Mouse (Mus musculus) splenic B cell, adult 2 months (primary cell): ENCODE measurements around the gene Gm28372.

Experiments
- DNase-seq: peaks from one replicate; pipeline ENCODE4 v3.0.0-alpha.2; 2011; ENCODE audit warnings: low read depth, low spot score
- H3K27me3 ChIP-seq: 2 replicates; pipeline ENCODE4 v1.6.1; 2012; ENCODE audit warnings: mild to moderate bottlenecking, low read length, moderate library complexity, mixed read lengths; ENCODE audit not compliant: control insufficient read depth, poor library complexity, insufficient read depth, severe bottlenecking
- H3K36me3 ChIP-seq: 2 replicates; pipeline ENCODE4 v1.6.1; 2012; ENCODE audit warnings: mild to moderate bottlenecking, low read length, moderate library complexity, mixed read lengths; ENCODE audit not compliant: control insufficient read depth, poor library complexity, insufficient read depth, severe bottlenecking

The Gm28372 gene

DNA sequence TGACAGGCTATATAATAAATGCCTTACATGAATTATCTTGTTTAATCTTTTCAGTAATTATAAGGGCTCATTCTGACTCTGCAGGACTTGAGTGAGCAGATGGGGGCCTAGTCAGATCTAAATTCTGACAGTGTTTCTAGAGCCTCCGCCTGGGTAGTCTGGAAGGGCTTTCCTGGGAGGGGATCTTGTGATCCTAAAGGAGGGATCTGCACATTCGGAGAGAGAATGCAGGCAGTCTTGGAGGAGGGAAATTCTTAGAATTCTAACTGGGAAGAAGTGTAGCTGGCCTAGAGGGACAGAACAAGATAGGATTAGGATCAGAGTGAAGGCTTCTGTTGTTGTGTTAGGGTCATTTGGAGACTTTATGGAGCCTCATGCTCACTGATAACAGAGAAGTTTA is 47.2 kb downstream of the Gm28372 start:
- no peak for DNase-seq
- H3K27me3 ChIP-seq = no peaks in the 10 kb centered on the region
- H3K36me3 ChIP-seq = no peaks in the 10 kb centered on the region; the same call in 1 of the 2 replicates

- no peak for DNase-seq
- H3K27me3 ChIP-seq = no peaks in the 10 kb centered on the region
- no peaks in the 10 kb centered on the region; the same call in 1 of the 2 replicates for H3K36me3 ChIP-seq
These were observed 48.4 kb downstream of the Gm28372 start for GRCm38 (mm10) chr2:130453421-130453820.

DNA sequence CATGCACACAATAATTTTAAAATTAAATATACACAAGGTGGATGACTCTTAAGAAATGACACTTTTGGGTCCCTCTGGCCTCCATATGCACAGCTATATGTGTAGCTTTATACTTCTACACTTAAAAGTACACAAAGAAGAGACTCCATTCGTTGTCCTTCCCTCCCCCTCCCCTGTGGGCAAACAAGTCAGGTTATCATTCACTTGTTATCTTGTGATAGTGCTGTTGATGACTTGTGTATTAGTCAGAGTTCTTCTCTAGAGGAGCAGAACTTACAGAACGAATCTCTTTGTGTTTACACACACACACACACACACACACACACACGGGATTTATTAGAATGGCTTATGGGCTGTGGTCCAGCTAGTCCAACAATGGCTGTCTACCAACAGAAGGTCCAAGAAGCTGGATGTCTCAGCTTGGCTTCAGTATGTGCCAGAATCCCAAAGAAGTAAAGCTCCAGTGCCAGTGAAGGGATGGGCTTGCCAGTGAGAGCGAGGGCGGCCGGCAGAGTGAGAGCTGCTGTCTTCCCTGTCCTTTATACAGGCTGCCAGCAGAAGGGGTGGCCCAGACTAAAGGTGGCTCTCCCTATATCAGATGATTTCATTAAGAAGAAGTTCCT is 49.8 kb downstream of the Gm28372 start:
- no peak for DNase-seq
- Histone ChIP-seq H3K36me3 (no peaks in the 10 kb centered on the region; the same call in 1 of the 2 replicates), H3K27me3 (no peaks in the 10 kb centered on the region)
